20 mouse cellular contexts compared by ENCODE assay signal in genomic region chr7:34769531-34769930, GRCm38 (mm10). TPM values are rescaled to one million over a fixed set of nuclear protein-coding genes. Genes with fewer than 3 reads are reported as not detected.
A peak's percentile ranks its signal among the peaks of the same experiment; 100 is the strongest.
DNase-seq lines count a peak whose midpoint lies in the region; ATAC-seq lines count a peak whose summit lies in the region.
"Had no signal": no experiment of that assay in that cellular context is flagged by ENCODE, and none has a peak within 500 bp of the region (broad histone marks: within the 10 kb centered on the region; RNA-seq: fewer than 3 reads in every experiment).

No protein-coding gene starts in this region.

- peak; percentile 81 to 86 for DNase-seq in cerebellum, postnatal 10 days
- peak; percentile 28 for DNase-seq in heart, postnatal 4 days
- no peak for DNase-seq in lung, adult 18-20 months
- peak; percentile 75 for DNase-seq in adrenal gland, postnatal 10 days
- no peak for DNase-seq in urinary bladder, postnatal 10 days (ENCODE audit: low spot score)
- DNase-seq: cerebellum, adult 9-11 months; gastrocnemius, postnatal 36 days; kidney, adult 18-20 months; lung, postnatal 10 days; right cerebral cortex, postnatal 25 days; thymus, postnatal 25 days had no signal

- no peaks in the 10 kb centered on the region for H3K9me3 ChIP-seq in heart, embryonic 11.5 days (replicated peaks; ENCODE audit: control insufficient read depth, low read length)
- no peaks in the 10 kb centered on the region for H3K9me3 ChIP-seq in lung, embryonic 16.5 days (ENCODE audit: control insufficient read depth, low read length)
- H3K9me3 ChIP-seq: forebrain, embryonic 12.5 days had no signal

- H3K36me3 ChIP-seq in heart, embryonic 11.5 days (ENCODE audit: control insufficient read depth, insufficient read depth, low read length) = no peaks in the 10 kb centered on the region
- no peaks in the 10 kb centered on the region for H3K36me3 ChIP-seq in lung, embryonic 16.5 days (ENCODE audit: control insufficient read depth, insufficient read depth, low read length)
- H3K36me3 ChIP-seq: forebrain, embryonic 12.5 days; G1E had no signal

- H3K4me3 ChIP-seq in heart, embryonic 11.5 days (ENCODE audit: low read depth, low read length) = no peak overlapping the region
- no peak overlapping the region for H3K4me3 ChIP-seq in lung, embryonic 16.5 days (ENCODE audit: low read length)
- H3K4me3 ChIP-seq: forebrain, embryonic 12.5 days had no signal

- H3K27ac ChIP-seq in heart, embryonic 11.5 days (ENCODE audit: low read depth, low read length) = no peak overlapping the region
- H3K27ac ChIP-seq in lung, embryonic 16.5 days (ENCODE audit: low read length) = no peak overlapping the region
- H3K27ac ChIP-seq: forebrain, embryonic 12.5 days; stomach, postnatal 0 days had no signal

- peaks cover 6% of the 10 kb centered on the region; the same call in 1 of the 2 replicates for H3K4me1 ChIP-seq in heart, embryonic 11.5 days (ENCODE audit: control insufficient read depth, insufficient read depth, low read length)
- no peaks in the 10 kb centered on the region; the same call in 1 of the 2 replicates for H3K4me1 ChIP-seq in lung, embryonic 16.5 days (replicated peaks; ENCODE audit: control insufficient read depth, insufficient read depth, low read length)

- no peaks in the 10 kb centered on the region; the same call in 1 of the 2 replicates for H3K27me3 ChIP-seq in heart, embryonic 11.5 days (ENCODE audit: control insufficient read depth, insufficient read depth, low read length)
- H3K27me3 ChIP-seq in lung, embryonic 16.5 days (ENCODE audit: control insufficient read depth, insufficient read depth, low read depth, low read length) = no peaks in the 10 kb centered on the region
- H3K27me3 ChIP-seq: forebrain, embryonic 12.5 days had no signal

- WGBS in heart, embryonic 11.5 days (ENCODE audit: insufficient replicate concordance) = 46% methylated on average over 8 of the region's 8 CpGs
- WGBS in lung, embryonic 16.5 days = 37% methylated on average over 8 of the region's 8 CpGs

- no peak for ATAC-seq in cerebellum, adult (ENCODE audit: insufficient number of reproducible peaks, low FRiP score, low TSS enrichment)
- ATAC-seq in heart, embryonic 11.5 days (replicated peaks; ENCODE audit: insufficient number of reproducible peaks, low FRiP score, low TSS enrichment) = no peak
- ATAC-seq in lung, embryonic 16.5 days (ENCODE audit: low read depth) = 0 out of 2 replicates have a peak, but pooled peaks have one; percentile 28
- ATAC-seq: CD4-positive, CD25-positive, alpha-beta regulatory T cell, adult 4 months had no signal

- no peak overlapping the region for H3K9ac ChIP-seq in heart, embryonic 11.5 days (ENCODE audit: low read depth, low read length)
- H3K9ac ChIP-seq in lung, embryonic 16.5 days (ENCODE audit: low read length) = no peak overlapping the region
- H3K9ac ChIP-seq: forebrain, embryonic 12.5 days had no signal

- no peak overlapping the region for H3K4me2 ChIP-seq in heart, embryonic 11.5 days
- H3K4me2 ChIP-seq in lung, embryonic 16.5 days (ENCODE audit: low read depth, low read length) = no peak overlapping the region
- H3K4me2 ChIP-seq: forebrain, embryonic 12.5 days; liver, embryonic 11.5 days had no signal

RNA-seq across cellular contexts. Expression of gene Chst8, which starts 43.0 kb away (rescaled TPM):
- total RNA-seq in heart, postnatal 4 days (2021) = under 1 TPM; 0.38 to 0.74 TPM
- polyA plus RNA-seq in heart, embryonic 11.5 days (2014; fragmentation: Nextera tagmentation; extraction: Ambion mirVana) = 1.2 and 1.6 TPM in 2 replicates
- polyA plus RNA-seq in lung, embryonic 16.5 days (2015; fragmentation: Nextera tagmentation; extraction: Ambion mirVana) = 4.5 and 4.8 TPM in 2 replicates
- 1 to 10 TPM; 5.5 to 6.0 TPM for total RNA-seq in adrenal gland, postnatal 10 days (2021)
- total RNA-seq: megakaryocyte-erythroid progenitor cell, adult 5-6 weeks had no signal
- polyA plus RNA-seq: G1E had no signal

Comparison
In these comparisons a context has a peak if more than half of its experiments do, and no peak if none do; other contexts are left out.
1. DNase-seq: peak in cerebellum, postnatal 10 days (2 of 2), heart, postnatal 4 days (single experiment) and adrenal gland, postnatal 10 days (single experiment); none in lung, adult 18-20 months (0 of 2) and urinary bladder, postnatal 10 days (single experiment).